Mouse (Mus musculus) lung, postnatal 0 days (tissue): ENCODE measurements at regions not wholly inside any gene's neighbourhood (a gene's known extent, or its start where the extent isn't known, plus 50 kb on each side); places are given as distances from the start of the nearest gene placed in this dataset.

Experiments
- ATAC-seq: fragments of 200-750 bp; cut with Nextera tagmentation; 2 replicates; pipeline ENCODE4 v1.8.0; 2017; ENCODE audit warnings: moderate library complexity
- DNase-seq: peaks from one replicate; pipeline ENCODE4 v3.0.0-alpha.2; 2016; ENCODE audit warnings: low spot score
- H3K27ac ChIP-seq: fragments of 300-500 bp; sonication (generic); 2 replicates; pipeline ENCODE4 v1.5.1; 2014; ENCODE audit warnings: antibody characterized with exemption, mild to moderate bottlenecking, low read length, mixed read lengths
- H3K27me3 ChIP-seq: fragments of 300-500 bp; sonication (generic); replicated peaks from 2 replicates; pipeline ENCODE4 v1.6.1; 2014; ENCODE audit warnings: low read length, mixed read lengths; ENCODE audit not compliant: insufficient read depth
- H3K36me3 ChIP-seq: fragments of 300-500 bp; sonication (generic); 2 replicates; pipeline ENCODE4 v1.6.1; 2014; ENCODE audit warnings: low read length, mixed read lengths; ENCODE audit not compliant: insufficient read depth
- H3K4me1 ChIP-seq: fragments of 300-500 bp; sonication (generic); 2 replicates; pipeline ENCODE4 v1.6.1; 2014; ENCODE audit warnings: antibody characterized with exemption, low read depth, low read length, mixed read lengths; ENCODE audit not compliant: insufficient read depth
- H3K4me2 ChIP-seq: fragments of 300-500 bp; sonication (generic); replicated peaks from 2 replicates; pipeline ENCODE4 v1.6.1; 2014; ENCODE audit warnings: low read depth, mild to moderate bottlenecking, low read length, moderate library complexity, mixed read lengths
- H3K4me3 ChIP-seq: fragments of 300-500 bp; sonication (generic); 2 replicates; pipeline ENCODE4 v1.5.1; 2014; ENCODE audit warnings: low read depth, low read length
- H3K9ac ChIP-seq: fragments of 300-500 bp; sonication (generic); replicated peaks from 2 replicates; pipeline ENCODE4 v1.6.1; 2014; ENCODE audit warnings: low read depth, mild to moderate bottlenecking
- H3K9me3 ChIP-seq: fragments of 300-500 bp; sonication (generic); 2 replicates; pipeline ENCODE4 v1.6.1; 2016; ENCODE audit warnings: low read length, mixed read lengths
- CTCF ChIP-seq: IDR thresholded peaks from 2 replicates; pipeline ENCODE4 v1.5.1; 2016; ENCODE audit warnings: antibody characterized with exemption, mild to moderate bottlenecking
- EP300 ChIP-seq: IDR thresholded peaks from 2 replicates; pipeline ENCODE4 v1.6.1; 2016; ENCODE audit warnings: antibody characterized with exemption, mild to moderate bottlenecking, control low read depth
- WGBS: fragments of 180-500 bp; shearing (Covaris S2); extraction: QIAGEN DNeasy Blood & Tissue Kit; methylation state at CpG from one replicate; pipeline ENCODE4 v1.1.7; 2014; 5-methylcytosine and 5-hydroxymethylcytosine counted together

- 91% methylated on average over 3 of the region's 3 CpGs for WGBS
- H3K4me2 ChIP-seq = no peak overlapping the region
- no peak for ATAC-seq
Measured at GRCm38 (mm10) chr9:94208987-94209386, 328.9 kb downstream of the 1190002N15Rik start.

DNA sequence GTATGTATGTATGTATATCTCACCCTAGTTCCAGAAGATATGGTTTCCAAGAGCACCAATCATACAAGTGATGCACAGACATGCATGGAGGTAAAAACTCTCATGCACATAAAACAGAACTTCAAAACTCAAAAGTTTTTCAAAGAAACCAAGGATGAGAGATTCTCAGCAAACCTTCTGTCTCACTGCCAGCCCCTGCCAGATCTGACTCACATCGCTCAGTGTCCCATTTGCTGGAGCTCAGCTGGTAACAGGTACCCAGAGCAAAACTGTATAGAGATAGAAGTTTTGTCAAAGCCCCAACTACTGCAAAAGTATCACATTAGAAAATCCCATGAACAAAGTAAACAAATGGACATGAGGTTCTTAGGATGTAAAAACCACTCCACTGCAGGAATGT is 337.0 kb downstream of the 1190002N15Rik start:
- TF ChIP-seq CTCF = no peak
- TF ChIP-seq EP300 = no peak
- DNase-seq (no peak), ATAC-seq (no peak)
- no peaks in the 10 kb centered on the region for H3K4me1 ChIP-seq
- H3K9me3 ChIP-seq = no peaks in the 10 kb centered on the region
- no peaks in the 10 kb centered on the region for H3K36me3 ChIP-seq
- no peaks in the 10 kb centered on the region for H3K27me3 ChIP-seq
- WGBS = 94% methylated on average over 1 of the region's 1 CpGs
- no peak overlapping the region for H3K9ac ChIP-seq
- no peak overlapping the region for H3K27ac ChIP-seq
- no peak overlapping the region for H3K4me2 ChIP-seq
- no peak overlapping the region for H3K4me3 ChIP-seq

More at GRCm38 (mm10) chr9:94208987-94209386, 328.9 kb downstream of the 1190002N15Rik start:
- Histone ChIP-seq H3K27ac (no peak overlapping the region), H3K9me3 (no peaks in the 10 kb centered on the region), H3K27me3 (no peaks in the 10 kb centered on the region), H3K4me3 (no peak overlapping the region), H3K4me1 (no peaks in the 10 kb centered on the region), H3K9ac (no peak overlapping the region), H3K36me3 (no peaks in the 10 kb centered on the region)
- no peak for TF ChIP-seq CTCF
- TF ChIP-seq EP300 = no peak
- DNase-seq = no peak

GRCm38 (mm10) chr9:94199864-94200263 is 338.0 kb downstream of the 1190002N15Rik start:
- Histone ChIP-seq H3K9ac (no peak overlapping the region), H3K27ac (no peak overlapping the region), H3K4me1 (no peaks in the 10 kb centered on the region), H3K9me3 (no peaks in the 10 kb centered on the region), H3K4me3 (no peak overlapping the region), H3K27me3 (no peaks in the 10 kb centered on the region), H3K36me3 (no peaks in the 10 kb centered on the region), H3K4me2 (no peak overlapping the region)
- TF ChIP-seq EP300 (no peak), CTCF (no peak)
- WGBS = 81% methylated on average over 2 of the region's 2 CpGs
- no peak for DNase-seq
- no peak for ATAC-seq

GRCm38 (mm10) chr9:94191083-94191482 is 346.8 kb downstream of the 1190002N15Rik start:
- Histone ChIP-seq H3K27me3 (no peaks in the 10 kb centered on the region), H3K4me3 (no peak overlapping the region), H3K27ac (no peak overlapping the region), H3K36me3 (no peaks in the 10 kb centered on the region), H3K9me3 (no peaks in the 10 kb centered on the region), H3K9ac (no peak overlapping the region), H3K4me2 (no peak overlapping the region), H3K4me1 (no peaks in the 10 kb centered on the region)
- DNase-seq (no peak), ATAC-seq (no peak)
- TF ChIP-seq EP300 = no peak
- TF ChIP-seq CTCF = no peak
- 57% methylated on average over 3 of the region's 3 CpGs for WGBS

DNA sequence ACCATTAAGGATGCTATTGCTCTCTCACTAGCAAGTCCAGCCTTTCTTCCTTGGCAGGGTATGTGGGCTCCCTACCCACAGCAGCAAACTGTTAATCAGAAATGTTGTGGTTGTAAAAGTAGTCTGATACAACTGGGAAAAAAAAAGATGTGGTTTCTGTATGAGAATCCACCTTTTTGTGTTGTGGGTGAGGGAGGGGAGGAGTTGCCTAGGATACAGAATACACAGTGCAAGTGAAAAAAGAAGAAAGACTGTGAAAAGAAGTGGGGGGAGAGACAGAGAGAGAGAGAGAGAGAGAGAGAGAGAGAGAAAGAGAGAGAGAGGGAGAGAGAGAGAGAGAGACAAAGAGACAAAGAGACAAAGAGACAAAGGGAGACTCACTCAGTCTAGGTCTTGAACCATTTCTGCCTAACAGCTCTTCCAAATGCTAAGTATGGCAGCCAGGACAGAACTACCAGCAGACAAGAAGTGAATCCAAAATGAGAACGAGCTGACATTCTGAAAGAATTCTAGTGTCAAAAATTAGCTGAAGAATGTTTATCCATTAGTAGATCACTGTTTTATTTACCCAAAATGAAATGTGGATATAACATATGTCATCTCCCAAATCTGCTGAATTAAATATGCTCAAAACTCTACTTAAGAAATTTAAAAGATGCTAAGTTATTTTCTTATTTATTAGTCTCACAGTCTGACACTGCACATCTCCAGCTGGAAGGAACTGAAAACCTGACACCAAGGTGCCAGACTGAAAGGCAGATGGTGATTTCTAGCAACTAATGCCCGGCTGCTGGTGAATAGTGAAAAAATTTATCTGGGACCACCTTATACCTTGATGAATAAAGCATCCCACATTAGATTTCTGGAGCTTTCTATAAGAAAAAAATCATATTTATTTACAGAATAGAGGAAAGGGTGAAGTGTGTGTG is 347.7 kb downstream of the 1190002N15Rik start:
- no peak overlapping the region for H3K9ac ChIP-seq
- H3K27me3 ChIP-seq = no peaks in the 10 kb centered on the region
- no peak overlapping the region for H3K4me3 ChIP-seq
- H3K36me3 ChIP-seq = no peaks in the 10 kb centered on the region
- no peak overlapping the region for H3K4me2 ChIP-seq
- no peak for TF ChIP-seq EP300
- no peak for TF ChIP-seq CTCF
- H3K9me3 ChIP-seq = no peaks in the 10 kb centered on the region
- WGBS = 69% methylated on average over 2 of the region's 2 CpGs
- H3K27ac ChIP-seq = no peak overlapping the region
- no peak for ATAC-seq
- DNase-seq = no peak
- H3K4me1 ChIP-seq = no peaks in the 10 kb centered on the region

DNA sequence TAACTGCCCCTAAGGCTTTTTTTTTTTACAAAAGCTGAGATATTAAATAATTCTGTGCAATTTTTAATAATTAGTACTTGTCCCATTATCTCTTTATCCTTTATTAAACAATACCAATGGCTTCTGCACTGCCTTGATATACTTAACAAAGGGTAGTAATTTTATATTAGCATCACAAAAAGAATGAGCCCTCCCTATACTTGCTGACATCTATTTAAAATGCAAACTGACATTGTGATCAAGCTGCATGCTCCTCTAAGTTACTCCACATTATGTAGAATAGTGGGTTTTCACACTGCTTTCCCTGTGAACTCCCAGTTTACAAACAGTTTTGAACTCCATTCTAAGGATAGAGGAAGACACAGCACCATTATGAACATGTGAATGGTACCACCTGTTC is 349.8 kb downstream of the 1190002N15Rik start:
- H3K27me3 ChIP-seq = no peaks in the 10 kb centered on the region
- H3K9ac ChIP-seq = no peak overlapping the region
- no peaks in the 10 kb centered on the region for H3K36me3 ChIP-seq
- no peak overlapping the region for H3K4me3 ChIP-seq
- H3K27ac ChIP-seq = no peak overlapping the region
- TF ChIP-seq EP300 (no peak), CTCF (no peak)
- DNase-seq = no peak
- ATAC-seq = no peak
- no peaks in the 10 kb centered on the region for H3K9me3 ChIP-seq
- H3K4me2 ChIP-seq = no peak overlapping the region
- no peaks in the 10 kb centered on the region for H3K4me1 ChIP-seq
